Mouse (Mus musculus) neutrophil, adult 5-6 weeks (primary cell): Measurements from ENCODE around the gene Nek9. TPM values are rescaled to one million over a fixed set of nuclear protein-coding genes. Genes with fewer than 3 reads are reported as not detected.

Experiments
- ATAC-seq: fragments of 151-379, 151-347 bp; 2 replicates; pipeline ENCODE4 v1.8.0; 2017; ENCODE audit warnings: mild to moderate bottlenecking, moderate TSS enrichment; ENCODE audit not compliant: insufficient number of reproducible peaks, poor library complexity, low FRiP score, severe bottlenecking; ENCODE audit errors: extremely low read depth
- total RNA-seq: library from RNA; stranded (forward); fragments of 200-1000 nt; gene quantifications from 2 replicates; pipeline ENCODE4 v1.2.3, GENCODE M21; 2017

Gene Nek9
- total RNA-seq: 44.6 and 47.6 TPM in 2 replicates

DNA sequence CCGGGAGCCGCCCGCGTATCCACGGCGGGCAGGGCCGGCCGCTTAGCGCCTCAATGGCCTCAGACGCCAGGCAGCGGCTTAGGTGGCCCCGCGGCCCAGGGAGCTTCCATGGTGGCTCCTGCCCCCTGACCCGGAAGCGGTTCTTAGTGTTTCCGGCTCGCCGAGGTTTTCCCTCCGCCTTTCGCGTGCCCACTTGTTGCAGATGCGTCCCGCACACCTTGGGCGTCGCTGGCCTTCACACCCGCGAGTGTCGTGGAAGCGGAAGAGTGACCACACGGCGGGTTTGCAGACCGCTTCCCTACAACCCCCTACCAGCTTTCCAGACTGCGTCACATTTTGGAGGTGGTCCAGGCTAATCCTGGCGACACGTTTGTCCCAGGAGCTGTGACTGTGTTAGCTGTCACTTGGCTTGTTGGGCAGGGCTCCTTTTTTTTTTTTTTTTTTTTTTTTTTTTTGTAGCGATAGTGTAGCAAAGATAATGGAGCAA is at the start of gene Nek9:
TSS of gene Nek9 (minus strand) at position 120 of the 487 bp plus-strand sequence.
- ATAC-seq: peak; percentile 86

DNA sequence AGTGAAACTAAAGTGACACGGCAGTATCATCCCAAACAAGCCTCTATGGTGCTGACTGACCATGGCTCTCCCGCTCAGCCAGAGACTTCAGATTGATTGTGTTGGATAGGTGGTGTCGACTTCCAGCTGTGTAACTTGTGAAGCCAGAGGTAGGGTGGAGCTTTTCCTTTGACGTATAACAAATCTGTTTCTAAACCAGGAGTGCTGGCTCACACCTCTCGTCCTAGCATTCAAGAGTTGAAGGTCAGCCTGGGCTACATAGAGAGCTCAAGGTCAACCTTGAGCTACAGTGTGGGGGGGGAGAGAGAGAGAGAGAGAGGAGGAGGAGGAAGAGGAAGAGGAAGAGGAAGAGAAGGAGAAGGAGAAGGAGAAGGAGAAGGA is 46.8 kb upstream of the Nek9 start:
- ATAC-seq: no peak

DNA sequence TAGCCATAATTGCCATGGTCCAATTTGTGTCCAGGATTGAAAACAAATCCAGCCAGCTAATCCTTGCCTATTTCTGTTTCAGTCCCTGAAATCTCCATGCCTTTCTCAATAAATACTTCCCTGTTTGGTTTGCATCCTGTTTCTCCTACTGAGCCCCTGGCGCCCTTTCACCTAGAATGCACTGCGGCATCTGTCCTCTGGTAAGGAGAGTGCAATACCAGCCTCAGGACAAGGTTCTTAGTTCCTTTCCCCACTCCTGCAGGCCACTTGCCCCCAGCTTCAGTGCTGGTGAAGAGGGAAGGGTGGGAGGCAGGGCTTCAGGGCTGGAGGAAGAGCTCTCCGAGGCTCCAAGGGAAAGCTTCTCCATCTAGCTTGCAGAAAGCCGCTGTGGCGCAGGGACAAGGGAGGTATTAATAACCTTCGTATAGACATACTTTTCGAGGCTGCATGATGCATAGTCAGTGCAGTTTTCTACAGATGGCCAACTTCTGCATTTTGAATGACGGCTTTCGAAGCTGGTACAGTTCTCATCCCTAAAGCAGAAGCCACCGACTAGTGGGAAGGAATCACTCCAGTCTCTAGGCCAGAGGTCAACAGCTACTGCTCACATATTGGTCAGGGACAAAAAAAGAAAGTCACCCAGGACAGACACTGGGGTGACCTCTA is 46.3 kb upstream of the Nek9 start:
- peak; percentile 87 for ATAC-seq

DNA sequence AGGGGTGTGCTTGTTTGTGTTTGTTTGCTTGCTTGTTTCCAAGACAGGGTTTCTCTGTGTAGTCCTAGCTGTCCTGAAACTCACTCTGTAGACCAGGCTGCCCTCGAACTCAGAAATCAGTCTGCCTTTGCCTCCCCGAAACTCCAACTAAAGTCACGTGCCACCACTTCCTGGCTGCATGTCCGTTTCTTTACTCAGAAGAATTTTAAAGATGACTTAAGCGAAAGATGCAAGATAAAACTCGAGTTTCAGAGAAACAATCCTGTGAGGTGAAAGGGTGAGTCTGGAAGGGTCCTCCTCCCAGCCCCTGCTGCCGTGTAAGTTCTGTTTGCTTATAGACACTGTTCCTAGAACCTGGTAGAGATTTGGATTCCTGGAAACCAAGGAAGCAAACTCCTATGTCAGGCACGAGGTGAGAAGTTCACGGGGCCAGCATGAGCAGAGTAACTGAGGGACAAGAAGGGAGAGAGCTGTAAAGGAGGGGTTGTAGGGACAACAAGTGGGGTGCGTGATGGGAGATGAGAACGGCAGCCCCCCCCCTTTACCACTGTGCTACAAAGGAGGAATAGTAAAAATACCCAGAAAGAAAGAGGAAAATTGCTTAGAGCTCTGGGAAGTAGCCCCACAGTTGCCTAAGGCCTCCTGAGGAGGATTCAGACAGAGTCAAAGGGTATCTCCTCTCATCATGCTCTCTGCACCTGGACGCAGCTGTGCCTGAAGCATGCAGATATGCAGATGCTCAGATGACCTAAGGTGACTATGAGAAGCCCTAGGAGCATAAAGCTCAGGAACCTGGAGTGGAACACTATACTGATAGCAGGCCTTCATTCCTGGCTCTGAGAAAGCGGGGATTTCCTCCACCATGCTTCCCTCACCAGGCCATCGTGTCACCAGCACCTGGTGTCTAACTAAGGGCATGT is 43.9 kb upstream of the Nek9 start:
- ATAC-seq: no peak

DNA sequence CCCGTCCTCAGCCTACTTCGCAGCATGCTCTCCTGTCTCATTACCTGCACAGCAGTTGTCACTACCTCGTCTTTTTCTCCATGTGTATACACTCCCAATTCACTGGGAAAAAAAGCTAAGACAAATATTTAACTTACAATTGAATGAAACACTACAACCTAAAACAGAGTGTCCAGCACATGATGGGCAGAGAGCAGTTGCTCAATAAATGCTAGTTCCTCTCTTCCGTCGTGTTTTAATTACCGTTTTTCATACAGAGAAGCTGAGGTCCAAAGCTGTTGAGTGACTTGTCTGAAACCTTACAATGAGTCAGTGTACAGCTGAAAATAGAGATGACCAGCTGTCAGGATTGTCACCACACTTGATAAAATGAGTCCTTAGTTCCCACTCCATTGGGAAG is 42.4 kb upstream of the Nek9 start:
- ATAC-seq: no peak

DNA sequence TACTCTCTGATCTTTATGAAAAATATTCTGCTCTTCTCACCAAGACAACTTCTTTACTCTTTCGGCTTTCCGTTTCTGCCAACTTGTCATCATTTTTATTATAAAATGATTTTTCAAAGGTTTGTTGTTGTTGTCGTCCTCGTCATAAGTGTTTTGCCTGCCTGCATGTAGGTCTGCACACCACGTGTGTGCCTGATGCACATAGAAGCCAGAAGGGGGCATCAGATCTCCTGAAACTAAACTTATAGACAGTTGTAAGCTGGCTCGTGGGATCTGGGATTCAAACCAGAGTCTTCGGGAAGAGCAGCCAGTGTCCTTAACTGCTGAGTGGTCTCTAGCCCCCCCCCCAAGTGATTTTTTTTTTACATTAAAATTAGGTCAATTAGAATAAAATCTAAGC is 41.8 kb upstream of the Nek9 start:
- no peak for ATAC-seq

DNA sequence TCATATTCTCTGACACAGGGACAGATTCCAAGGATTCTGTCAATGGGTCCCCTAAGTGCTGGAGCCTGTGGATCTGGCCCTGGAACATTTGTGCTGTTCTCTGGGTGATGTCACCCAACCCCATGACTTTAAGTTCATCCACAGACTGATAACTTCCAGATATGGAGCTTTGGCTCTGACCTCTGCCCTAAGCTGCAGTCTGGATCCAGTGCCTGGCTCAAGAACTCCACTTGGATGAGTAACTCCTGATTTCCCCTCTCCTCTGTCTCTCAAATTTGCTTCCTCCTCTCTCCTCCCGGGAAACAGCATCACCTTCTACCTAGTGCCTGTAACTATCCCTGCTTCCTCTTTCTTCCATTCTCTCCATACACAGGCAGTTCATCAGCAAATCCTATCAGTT is 41.1 kb upstream of the Nek9 start:
- ATAC-seq: no peak

DNA sequence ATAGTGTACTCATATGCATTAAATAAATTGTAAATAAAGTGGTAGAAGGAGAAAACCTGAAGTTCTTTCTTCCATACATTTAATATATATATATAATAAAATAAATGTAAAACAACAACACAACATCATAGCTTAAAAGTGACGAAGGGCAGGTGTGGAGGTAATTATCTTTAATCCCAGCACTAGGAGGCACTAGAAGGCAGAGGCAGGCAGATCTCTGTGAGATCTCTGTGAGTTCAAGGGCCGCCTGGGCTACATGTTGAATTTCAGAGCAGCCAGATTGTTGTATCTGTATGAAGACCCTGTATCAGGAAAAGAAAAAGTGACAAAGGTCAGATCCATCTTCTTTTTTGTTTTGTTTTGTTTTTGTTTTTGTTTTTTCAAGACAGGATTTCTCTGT is 39.1 kb upstream of the Nek9 start:
- no peak for ATAC-seq

DNA sequence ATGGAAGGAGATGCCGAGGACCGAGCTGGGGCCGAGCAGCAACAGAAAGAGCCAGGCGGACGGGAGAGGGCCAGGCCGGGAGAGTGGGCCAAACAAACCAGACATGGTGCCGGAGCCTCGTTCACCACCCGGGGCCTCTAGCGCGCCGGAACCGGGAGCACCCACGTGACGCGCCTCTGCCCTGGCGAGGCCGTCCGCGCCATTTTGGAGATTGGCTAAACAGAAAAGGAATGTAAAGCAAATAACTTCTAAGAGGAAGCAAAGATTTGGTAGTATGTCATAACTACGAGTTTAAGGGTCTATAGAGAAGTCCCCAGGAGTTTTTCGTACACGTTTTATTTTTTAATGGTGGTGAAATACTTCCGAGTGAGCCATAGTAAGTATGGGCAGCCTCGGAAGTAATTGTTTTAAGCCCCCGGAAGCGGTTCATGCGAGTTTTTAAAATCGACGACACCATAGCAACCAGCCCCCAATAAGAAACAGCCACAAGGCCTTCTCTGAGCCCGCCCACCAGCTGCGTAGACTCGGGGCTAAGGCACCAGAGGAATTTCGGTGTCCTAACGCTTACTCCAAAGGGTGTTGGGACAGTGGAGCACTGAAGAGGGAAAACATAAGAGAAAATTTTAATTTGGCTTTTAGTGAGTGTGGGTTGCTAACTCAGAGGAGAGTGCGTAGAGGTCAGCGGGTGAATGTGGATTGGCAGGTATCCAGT is 35.6 kb upstream of the Nek9 start, which contains the start of gene Tmed10:
TSS of gene Tmed10 (minus strand) at position 287 of the 712 bp plus-strand sequence.
- peak; percentile 78 for ATAC-seq

DNA sequence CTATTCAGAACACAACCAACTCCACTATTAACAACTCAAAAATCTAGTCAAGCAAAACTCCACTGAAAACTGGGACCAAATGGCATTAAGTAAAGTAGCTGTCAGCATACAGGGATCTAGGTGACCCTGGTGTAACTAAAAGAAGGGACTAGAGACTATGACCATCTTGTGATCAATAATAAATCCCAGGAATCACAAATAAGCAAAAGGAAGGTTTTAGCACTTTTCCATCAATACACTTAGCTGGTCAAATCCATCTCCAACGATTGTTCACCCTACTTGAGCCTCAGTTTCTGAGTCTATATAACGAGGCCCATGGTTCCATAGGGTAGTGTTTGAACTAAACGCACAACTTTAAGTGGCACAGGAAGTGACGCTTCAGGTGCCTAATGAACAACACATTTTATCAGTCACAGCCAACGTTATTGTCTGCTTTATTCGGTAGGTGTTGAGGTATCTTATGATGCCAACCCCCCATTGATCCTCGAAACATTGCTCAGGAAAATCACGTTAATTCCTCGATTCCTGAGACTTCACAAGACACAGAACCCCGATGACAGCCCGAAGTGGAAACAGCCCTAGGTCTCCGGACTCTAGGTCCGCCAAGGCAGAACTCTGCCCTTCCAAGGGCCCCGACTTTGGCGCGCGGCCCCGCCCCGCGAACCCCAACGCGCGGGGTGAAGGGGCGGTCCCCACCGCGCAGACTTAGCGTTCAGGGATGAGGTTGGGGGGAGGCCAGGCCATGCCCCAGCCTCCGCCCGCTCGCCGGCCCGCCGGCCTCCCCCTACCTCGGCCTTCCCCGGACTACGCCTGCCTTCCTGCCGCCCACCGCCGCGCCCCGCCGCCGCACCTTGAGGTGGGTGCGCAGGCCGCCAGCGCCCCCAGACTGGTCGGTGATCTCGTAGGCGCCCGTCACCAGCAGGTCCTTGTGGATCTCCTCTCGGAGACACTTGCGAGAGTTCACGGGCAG is 34.7 kb upstream of the Nek9 start:
- peak; percentile 64 for ATAC-seq

DNA sequence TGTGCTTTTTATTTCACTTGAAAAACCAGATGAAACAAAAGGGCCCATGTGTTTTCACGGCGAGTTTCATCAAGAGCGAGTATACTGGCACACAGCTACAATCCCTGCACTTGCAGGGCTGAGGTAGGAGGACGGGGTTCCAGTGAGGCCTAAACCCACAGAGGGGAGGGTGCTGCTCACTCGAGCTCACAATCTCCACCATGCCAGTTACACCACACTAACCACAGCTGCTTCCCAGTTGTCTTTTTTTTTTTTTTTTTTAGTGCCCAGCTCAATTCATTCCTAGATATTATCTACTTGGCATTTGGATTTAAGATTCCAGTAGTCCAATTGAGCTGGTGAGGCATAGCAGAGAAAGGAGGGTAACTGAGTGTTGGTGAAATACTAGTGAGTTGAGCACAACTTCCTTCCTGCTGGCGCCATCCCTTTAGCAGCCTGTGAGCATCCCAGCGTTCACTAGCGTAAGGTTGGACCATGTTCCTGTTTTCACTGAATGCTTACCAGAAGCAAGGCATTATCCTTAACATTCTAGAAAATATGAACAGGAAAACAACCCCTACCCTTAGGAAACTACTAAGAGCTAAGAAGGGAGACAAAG is 33.0 kb upstream of the Nek9 start:
- ATAC-seq: no peak

DNA sequence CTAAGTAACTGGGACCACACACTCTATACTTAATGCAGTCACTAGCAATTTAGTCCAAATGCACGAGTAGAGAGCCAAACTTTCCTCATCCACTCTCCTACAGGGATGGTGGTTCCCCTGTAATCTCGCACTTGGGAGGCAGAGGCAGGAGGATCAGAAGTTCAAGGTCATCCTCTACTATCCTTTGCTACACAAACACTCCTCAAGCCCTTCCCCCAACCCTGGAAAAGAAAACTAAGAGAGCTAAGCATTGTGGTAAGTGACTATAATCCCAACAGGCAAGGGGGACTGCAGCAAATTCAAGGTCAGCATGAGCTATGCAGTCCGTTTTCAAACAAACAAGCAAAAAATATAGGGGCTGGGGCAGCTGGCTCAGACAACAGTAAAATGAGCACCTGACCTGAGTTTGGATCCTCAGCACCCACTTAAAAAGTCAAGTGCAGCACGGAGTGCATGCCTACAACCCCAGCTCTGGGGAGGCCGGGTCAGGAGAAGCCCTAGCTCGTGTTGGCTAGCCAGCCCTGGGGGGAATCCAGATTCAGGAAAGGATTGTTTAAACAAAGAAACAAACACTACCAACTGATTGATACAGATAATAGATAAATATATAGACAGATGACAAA is 29.4 kb upstream of the Nek9 start:
- ATAC-seq: no peak

DNA sequence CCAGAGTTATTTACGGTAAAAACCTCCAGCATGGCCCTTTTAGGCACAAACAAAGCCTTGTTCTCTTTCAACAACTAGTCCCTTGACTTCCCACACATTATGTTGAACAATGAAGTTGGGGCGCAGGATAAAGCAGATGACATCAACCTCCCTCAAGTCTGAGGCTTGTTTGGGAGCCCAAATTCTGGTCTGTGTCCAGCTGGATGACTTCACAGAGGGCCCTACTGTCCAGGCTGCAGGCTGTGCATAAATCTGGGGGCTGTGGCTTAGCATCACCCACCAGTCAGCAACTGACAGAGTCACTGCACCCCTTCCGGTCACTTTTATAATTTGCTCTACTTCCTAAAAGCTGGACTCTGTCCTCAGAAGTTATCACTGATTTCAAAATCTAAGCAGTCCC is 27.1 kb upstream of the Nek9 start:
- no peak for ATAC-seq

DNA sequence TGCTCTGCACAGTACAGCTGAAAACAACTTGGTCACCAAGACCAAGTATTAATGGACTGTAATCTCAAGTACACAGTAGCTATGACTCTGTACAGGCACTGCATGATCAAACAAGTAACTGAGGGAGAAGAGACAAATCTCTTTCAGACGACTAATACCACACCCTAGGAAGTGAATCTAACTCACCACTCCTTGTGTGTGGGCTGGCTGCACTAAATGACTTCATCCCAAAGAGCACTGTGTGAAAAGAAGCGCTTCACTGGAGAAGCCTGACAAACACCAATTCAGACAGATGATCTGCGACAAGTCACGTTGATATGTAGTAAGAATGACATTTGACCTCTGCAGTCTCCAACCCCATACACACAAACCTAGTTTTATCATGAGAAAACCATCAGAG is 23.3 kb upstream of the Nek9 start:
- ATAC-seq: no peak

DNA sequence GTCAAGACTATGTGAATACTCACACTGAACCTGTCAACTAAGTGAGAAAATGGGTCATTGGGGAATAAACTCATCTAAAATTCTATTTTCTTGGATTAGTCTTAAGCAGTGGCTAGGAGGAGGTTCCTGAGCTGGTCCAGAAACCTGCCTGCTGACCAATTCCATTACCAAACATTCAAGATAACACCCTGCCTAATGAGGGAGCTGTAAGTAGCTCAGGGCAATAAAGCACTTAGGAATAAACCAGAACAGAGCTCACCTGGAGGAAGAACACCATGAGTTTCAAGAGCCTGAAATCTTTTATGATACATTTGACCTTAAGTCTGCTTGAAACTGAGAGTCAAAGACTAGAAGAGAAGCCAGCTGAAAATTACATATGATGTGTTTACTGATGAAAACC is 22.4 kb upstream of the Nek9 start:
- no peak for ATAC-seq

DNA sequence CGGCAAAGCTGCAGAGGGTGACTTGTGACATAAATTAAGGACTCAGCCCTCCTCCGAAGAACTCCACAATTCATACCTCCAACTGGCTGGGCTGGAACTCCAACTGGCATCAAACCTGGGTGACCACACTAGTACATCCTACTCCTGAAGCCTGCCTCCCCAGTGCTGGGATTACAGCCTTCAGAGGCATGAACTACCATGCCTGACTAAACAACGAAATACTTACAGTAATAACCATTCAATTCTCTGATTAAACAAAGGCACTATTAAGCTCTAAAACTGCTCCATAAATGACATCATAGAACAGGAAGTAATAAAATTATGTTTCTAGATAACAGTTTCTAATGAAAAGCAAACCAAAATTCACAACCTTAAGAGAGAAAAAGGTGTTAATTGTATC is 22.0 kb upstream of the Nek9 start:
- ATAC-seq: no peak

DNA sequence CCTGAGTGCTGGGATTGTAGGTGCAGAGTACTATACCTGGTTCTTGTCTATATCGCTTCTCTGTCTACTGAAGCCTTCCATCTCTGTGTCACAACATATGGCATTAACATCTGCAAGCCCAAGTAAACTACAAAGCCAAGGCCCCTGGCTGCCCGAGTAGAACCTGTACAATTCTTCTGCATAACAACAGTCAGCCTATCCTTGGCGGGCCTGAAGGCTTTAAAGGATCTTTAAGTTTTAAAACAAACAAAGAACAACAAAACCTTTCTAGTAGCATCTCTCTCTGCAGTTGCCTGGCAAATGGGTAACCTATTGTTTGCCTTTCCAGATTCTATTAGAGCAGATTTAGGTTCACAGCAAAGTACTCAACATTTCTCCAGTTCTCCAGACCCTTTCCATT is 14.9 kb upstream of the Nek9 start:
- no peak for ATAC-seq
